Mouse (Mus musculus) bone marrow macrophage, adult 2 months (primary cell): Measurements from ENCODE around the gene Dnajb9.

Experiments used
- CTCF ChIP-seq: IDR thresholded peaks from 2 replicates; pipeline ENCODE4 v1.5.1; 2012; ENCODE audit warnings: low read depth, mild to moderate bottlenecking, low read length, moderate library complexity
- POLR2A ChIP-seq: IDR thresholded peaks from 2 replicates; pipeline ENCODE4 v1.6.1; 2012; ENCODE audit warnings: mild to moderate bottlenecking, low read depth, low read length, borderline replicate concordance

GRCm38 (mm10) chr12:44248309-44248977 lies 38.3 kb upstream of the Dnajb9 start:
- no peak for TF ChIP-seq CTCF
- TF ChIP-seq POLR2A, result no peak
